Mouse (Mus musculus) testis, adult 2 months (tissue): Measurements from ENCODE around the gene Plscr1.

Source experiments
- CTCF ChIP-seq: fragments of 200-500 bp; IDR thresholded peaks from 2 replicates; pipeline ENCODE4 v1.5.1; 2012; ENCODE audit warnings: low read depth, mild to moderate bottlenecking, inconsistent platforms, low read length, moderate library complexity; ENCODE audit not compliant: control insufficient read depth, insufficient read depth, insufficient replicate concordance
- POLR2A ChIP-seq: fragments of 200-500 bp; IDR thresholded peaks from 2 replicates; pipeline ENCODE4 v1.6.1; 2012; ENCODE audit warnings: low read depth, mild to moderate bottlenecking, inconsistent platforms, low read length, moderate library complexity; ENCODE audit not compliant: control insufficient read depth

- no peak for TF ChIP-seq POLR2A
- no peak for TF ChIP-seq CTCF
These were observed 32.1 kb upstream of the Plscr1 start for GRCm38 (mm10) chr9:92217484-92217883.
